Mouse (Mus musculus): ENCODE measurements around the gene Zfp280d. TPM values are rescaled to one million over a fixed set of nuclear protein-coding genes. Genes with fewer than 3 reads are reported as not detected.

Gene Zfp280d
- polyA plus RNA-seq, 1 experiment from 2014 or later = 20.7 TPM

DNA sequence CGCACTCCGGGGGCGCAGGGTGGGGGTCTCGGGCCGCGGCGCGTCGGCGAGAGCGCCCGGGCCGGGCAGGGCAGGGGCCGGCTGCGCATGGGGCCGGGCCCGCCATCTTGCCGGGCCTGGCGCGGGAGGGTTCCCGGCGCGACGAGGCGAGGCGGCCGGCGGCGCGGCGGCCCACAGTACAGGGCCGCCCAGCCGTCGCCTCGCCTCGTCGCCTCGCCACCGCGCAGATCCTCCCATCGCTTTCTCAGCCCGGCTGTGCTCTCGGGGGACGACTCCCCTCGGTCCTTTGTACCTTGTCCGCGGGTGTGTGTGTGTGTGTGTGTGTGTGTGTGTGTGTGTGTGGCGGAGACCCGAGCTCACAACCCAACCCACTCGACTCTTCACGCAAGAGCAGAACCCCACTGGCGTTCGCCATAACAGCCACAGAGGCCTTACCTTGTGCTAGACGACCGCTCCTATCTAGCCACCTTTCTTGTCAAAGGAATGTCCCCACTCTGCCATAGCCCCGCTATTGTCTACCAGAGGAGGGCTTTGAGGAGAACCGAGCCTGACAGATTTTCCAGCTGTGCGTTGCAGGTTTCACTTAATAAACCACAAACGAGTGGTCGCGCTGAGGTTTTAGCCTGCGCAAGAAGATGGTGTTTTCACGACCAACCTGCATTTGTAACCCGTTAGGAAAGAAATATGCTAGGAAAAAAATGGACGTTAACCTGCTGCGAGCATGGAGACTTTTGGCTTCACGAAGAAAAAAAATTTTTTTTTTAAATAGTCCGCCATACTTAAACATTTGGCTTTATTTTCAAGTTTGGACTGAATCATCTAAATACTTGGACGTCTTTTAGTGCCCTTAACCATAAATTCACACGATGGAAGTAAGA lies 680 bp downstream of the Zfp280d start:
- peak overlapping the region; percentile 93 for H3K9ac ChIP-seq (ENCODE audit: low read depth, low read length)
- H3K9me3 ChIP-seq (ENCODE audit: control insufficient read depth, low read length) = peaks cover 4% of the 10 kb centered on the region; the same call in 1 of the 2 replicates
- H3K4me2 ChIP-seq (ENCODE audit: low read depth, low read length) = peak overlapping the region; percentile 56
- H3K27me3 ChIP-seq (replicated peaks; ENCODE audit: control insufficient read depth, insufficient read depth, low read length) = no peaks in the 10 kb centered on the region
- peak overlapping the region; percentile 96 for H3K27ac ChIP-seq (ENCODE audit: low read length)
- under 1% methylated on average over 54 of the region's 70 CpGs for WGBS
- peak overlapping the region; percentile 70 for H3K4me3 ChIP-seq (ENCODE audit: low read length)
- ATAC-seq = peak; percentile 90
- no peaks in the 10 kb centered on the region for H3K36me3 ChIP-seq (ENCODE audit: control insufficient read depth, insufficient read depth, low read length)
- H3K4me1 ChIP-seq (ENCODE audit: control insufficient read depth, insufficient read depth, low read length) = peaks cover 7% of the 10 kb centered on the region; the same call in 1 of the 2 replicates

DNA sequence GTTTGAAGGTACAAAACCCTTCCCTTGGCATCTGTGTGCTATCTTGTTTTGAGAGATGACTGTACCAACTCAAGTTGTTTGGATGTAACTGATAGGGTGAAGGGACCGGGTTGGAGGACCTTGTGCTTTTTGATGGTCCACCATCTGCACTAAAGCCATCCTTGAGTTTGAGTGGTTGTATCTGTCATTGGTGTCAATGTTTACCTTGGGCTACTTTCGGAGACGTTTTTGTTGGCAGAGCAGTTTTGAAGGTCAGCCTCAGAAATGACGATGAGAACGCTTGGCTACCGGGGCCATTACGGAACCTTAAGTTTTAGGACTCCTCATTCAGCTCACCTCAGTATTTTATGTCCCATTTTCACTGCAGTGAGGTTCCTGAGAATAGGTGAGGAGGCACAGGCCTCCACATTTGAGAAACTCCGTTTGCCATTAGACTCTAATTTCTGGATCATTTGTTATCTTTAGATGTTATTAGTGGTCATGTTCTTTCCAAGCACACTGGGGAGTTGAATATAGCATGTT lies 1.4 kb downstream of the Zfp280d start:
- Histone ChIP-seq H3K36me3 (ENCODE audit: control insufficient read depth, insufficient read depth, low read length) (no peaks in the 10 kb centered on the region), H3K9ac (ENCODE audit: low read depth, low read length) (peak overlapping the region; percentile 93), H3K4me2 (ENCODE audit: low read depth, low read length) (peak overlapping the region; percentile 56), H3K4me1 (ENCODE audit: control insufficient read depth, insufficient read depth, low read length) (peaks cover 7% of the 10 kb centered on the region; the same call in 1 of the 2 replicates), H3K4me3 (ENCODE audit: low read length) (peak overlapping the region; percentile 70), H3K27me3 (replicated peaks; ENCODE audit: control insufficient read depth, insufficient read depth, low read length) (no peaks in the 10 kb centered on the region), H3K9me3 (ENCODE audit: control insufficient read depth, low read length) (peaks cover 4% of the 10 kb centered on the region; the same call in 1 of the 2 replicates), H3K27ac (ENCODE audit: low read length) (0 out of 2 replicates have a peak overlapping the region, but pooled peaks have one; percentile 36)
- ATAC-seq = no peak
- 23% methylated on average over 8 of the region's 8 CpGs for WGBS

DNA sequence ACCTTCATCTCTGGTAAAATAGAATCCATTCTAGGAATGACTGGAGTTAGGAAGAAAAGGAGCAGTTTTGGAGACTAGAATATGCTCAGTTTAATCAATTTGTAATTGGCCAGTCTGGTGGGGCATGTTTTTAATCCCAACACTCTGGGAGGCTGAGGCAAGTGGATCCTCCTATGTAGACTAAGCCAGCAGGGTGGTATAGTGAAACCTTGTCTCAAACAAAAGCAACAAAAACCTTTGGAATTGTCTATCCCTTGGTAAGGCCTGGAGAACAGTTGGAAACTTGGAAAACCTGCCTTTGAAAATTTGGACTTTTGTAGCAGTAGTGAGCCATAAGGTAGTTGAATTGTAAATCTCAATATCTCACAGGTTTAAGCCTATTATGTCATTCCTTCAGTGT lies 2.3 kb downstream of the Zfp280d start:
- H3K36me3 ChIP-seq (ENCODE audit: control insufficient read depth, insufficient read depth, low read length) = no peaks in the 10 kb centered on the region
- no peaks in the 10 kb centered on the region for H3K27me3 ChIP-seq (replicated peaks; ENCODE audit: control insufficient read depth, insufficient read depth, low read length)
- H3K9me3 ChIP-seq (ENCODE audit: control insufficient read depth, low read length) = peaks cover 4% of the 10 kb centered on the region; the same call in 1 of the 2 replicates
- no peak for ATAC-seq
- no peak overlapping the region for H3K4me3 ChIP-seq (ENCODE audit: low read length)
- no peak overlapping the region for H3K27ac ChIP-seq (ENCODE audit: low read length)
- H3K4me2 ChIP-seq (ENCODE audit: low read depth, low read length) = no peak overlapping the region
- H3K9ac ChIP-seq (ENCODE audit: low read depth, low read length) = no peak overlapping the region
- peaks cover 7% of the 10 kb centered on the region; the same call in 1 of the 2 replicates for H3K4me1 ChIP-seq (ENCODE audit: control insufficient read depth, insufficient read depth, low read length)

DNA sequence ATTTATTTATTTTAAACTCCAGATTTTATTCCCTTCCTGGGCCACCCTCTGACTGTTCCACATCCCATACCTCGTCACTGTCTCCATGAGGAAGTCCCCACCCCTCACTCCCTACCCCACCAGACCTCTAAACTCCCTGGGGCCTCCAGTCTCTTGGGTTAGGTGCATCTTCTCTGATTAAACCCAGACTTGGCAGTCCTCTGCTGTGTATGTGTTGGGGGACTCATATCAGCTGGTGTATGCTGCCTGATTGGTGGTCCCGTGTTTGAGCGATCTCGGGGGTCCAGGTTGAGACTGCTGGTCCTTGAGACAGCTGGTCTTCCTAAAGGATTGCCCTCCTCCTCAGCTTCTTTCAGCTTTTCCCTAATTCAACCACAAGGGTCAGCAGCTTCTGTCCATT lies 5.3 kb downstream of the Zfp280d start:
- no peak for ATAC-seq
- Histone ChIP-seq H3K4me1 (ENCODE audit: control insufficient read depth, insufficient read depth, low read length) (peaks cover 7% of the 10 kb centered on the region; the same call in 1 of the 2 replicates), H3K27me3 (replicated peaks; ENCODE audit: control insufficient read depth, insufficient read depth, low read length) (no peaks in the 10 kb centered on the region), H3K9me3 (ENCODE audit: control insufficient read depth, low read length) (no peaks in the 10 kb centered on the region), H3K36me3 (ENCODE audit: control insufficient read depth, insufficient read depth, low read length) (no peaks in the 10 kb centered on the region), H3K4me3 (ENCODE audit: low read length) (no peak overlapping the region), H3K4me2 (ENCODE audit: low read depth, low read length) (no peak overlapping the region), H3K27ac (ENCODE audit: low read length) (no peak overlapping the region), H3K9ac (ENCODE audit: low read depth, low read length) (no peak overlapping the region)
- WGBS = 85% methylated on average over 4 of the region's 4 CpGs

DNA sequence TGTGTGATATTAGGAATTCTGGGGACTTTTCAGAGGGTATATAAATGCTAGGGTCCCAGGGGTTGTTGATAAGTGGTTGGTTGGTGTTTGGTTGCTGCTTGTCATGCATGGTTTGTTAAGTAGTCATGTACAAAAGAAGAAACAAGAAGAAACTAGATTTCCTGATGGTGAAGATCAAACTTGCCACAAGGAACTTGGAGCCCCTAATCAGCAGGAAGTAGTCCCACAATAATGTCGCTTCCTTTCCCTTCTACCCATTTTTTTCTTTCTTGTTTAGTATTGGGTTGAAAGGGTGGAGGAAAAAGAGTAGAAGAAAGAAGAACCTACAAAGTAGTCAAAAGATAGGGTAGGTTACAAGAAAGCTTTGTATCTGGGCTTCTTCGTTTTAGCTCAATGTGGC lies 13.0 kb downstream of the Zfp280d start:
- Histone ChIP-seq H3K4me1 (ENCODE audit: control insufficient read depth, insufficient read depth, low read length) (no peaks in the 10 kb centered on the region), H3K9me3 (ENCODE audit: control insufficient read depth, low read length) (no peaks in the 10 kb centered on the region), H3K4me3 (ENCODE audit: low read length) (no peak overlapping the region), H3K4me2 (ENCODE audit: low read depth, low read length) (no peak overlapping the region), H3K27ac (ENCODE audit: low read length) (no peak overlapping the region), H3K36me3 (ENCODE audit: control insufficient read depth, insufficient read depth, low read length) (no peaks in the 10 kb centered on the region), H3K27me3 (replicated peaks; ENCODE audit: control insufficient read depth, insufficient read depth, low read length) (no peaks in the 10 kb centered on the region), H3K9ac (ENCODE audit: low read depth, low read length) (no peak overlapping the region)
- 85% methylated on average over 2 of the region's 2 CpGs for WGBS
- no peak for ATAC-seq

DNA sequence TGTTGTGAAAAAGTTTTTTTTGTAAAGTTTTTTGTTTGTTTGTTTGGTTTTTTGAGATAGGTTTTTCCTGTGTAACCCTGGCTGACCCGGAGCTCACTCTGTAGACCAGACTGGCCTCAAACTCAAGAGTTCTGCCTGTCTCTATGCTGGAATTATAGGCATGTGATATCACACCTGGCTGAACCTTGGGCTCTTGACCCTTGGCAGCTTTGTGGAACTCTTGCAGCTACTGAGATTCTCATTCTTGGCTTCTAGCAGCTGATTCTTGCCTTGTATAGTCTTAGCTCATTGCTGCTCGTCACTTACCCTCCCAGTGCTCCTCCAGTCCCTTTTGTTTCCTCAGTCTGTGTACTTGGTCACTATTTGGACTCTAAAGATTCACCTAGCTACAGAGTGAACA lies 13.6 kb downstream of the Zfp280d start:
- Histone ChIP-seq H3K27me3 (replicated peaks; ENCODE audit: control insufficient read depth, insufficient read depth, low read length) (no peaks in the 10 kb centered on the region), H3K9ac (ENCODE audit: low read depth, low read length) (no peak overlapping the region), H3K4me2 (ENCODE audit: low read depth, low read length) (no peak overlapping the region), H3K4me3 (ENCODE audit: low read length) (no peak overlapping the region), H3K9me3 (ENCODE audit: control insufficient read depth, low read length) (no peaks in the 10 kb centered on the region), H3K36me3 (ENCODE audit: control insufficient read depth, insufficient read depth, low read length) (no peaks in the 10 kb centered on the region), H3K4me1 (ENCODE audit: control insufficient read depth, insufficient read depth, low read length) (no peaks in the 10 kb centered on the region), H3K27ac (ENCODE audit: low read length) (no peak overlapping the region)
- peak; percentile 64; the same call in 1 of the 2 replicates for ATAC-seq
- WGBS = 83% methylated on average over 2 of the region's 2 CpGs

DNA sequence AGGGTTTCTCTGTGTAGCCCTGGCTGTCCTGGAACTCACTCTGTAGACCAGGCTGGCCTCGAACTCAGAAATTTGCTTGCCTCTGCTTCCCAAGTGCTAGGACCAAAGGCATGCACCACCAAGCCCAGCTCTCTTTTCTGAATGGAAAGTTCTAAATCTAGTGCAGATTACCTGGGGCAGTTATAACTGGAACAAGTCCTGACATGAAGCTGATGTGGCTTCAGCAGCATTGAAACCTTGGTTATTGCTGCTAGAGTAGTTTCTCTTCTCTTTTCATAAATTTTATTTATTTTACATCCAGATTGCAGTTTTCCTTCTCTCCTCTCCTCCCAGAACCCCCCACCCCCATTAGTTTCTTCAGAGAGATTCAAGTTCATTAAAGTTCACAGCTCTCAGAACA lies 14.4 kb downstream of the Zfp280d start:
- 85% methylated on average over 1 of the region's 1 CpGs for WGBS
- Histone ChIP-seq H3K4me3 (ENCODE audit: low read length) (no peak overlapping the region), H3K4me1 (ENCODE audit: control insufficient read depth, insufficient read depth, low read length) (no peaks in the 10 kb centered on the region), H3K9me3 (ENCODE audit: control insufficient read depth, low read length) (no peaks in the 10 kb centered on the region), H3K27ac (ENCODE audit: low read length) (no peak overlapping the region), H3K27me3 (replicated peaks; ENCODE audit: control insufficient read depth, insufficient read depth, low read length) (no peaks in the 10 kb centered on the region), H3K9ac (ENCODE audit: low read depth, low read length) (no peak overlapping the region), H3K4me2 (ENCODE audit: low read depth, low read length) (no peak overlapping the region), H3K36me3 (ENCODE audit: control insufficient read depth, insufficient read depth, low read length) (no peaks in the 10 kb centered on the region)
- ATAC-seq = no peak

DNA sequence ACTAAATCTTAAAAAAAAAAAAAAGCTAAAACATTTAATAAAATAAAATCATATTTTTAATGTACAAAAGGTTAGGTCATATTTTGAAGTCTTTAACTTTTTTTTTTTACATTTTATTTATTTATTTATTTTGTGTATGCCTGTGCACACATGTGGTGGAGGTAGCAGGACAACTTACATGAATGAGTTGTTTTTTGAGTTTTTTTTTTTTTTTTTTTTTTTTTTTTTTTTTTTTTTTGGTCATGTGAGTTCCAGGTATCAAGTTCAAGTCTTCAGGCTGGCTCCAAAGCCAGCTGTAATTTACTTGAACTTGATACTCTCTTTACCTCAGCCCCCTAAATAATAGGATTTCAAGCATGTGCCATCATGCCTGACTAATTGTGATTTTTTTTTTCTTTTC lies 19.4 kb downstream of the Zfp280d start:
- Histone ChIP-seq H3K4me1 (ENCODE audit: control insufficient read depth, insufficient read depth, low read length) (no peaks in the 10 kb centered on the region), H3K4me3 (ENCODE audit: low read length) (no peak overlapping the region), H3K4me2 (ENCODE audit: low read depth, low read length) (no peak overlapping the region), H3K27me3 (replicated peaks; ENCODE audit: control insufficient read depth, insufficient read depth, low read length) (no peaks in the 10 kb centered on the region), H3K9me3 (ENCODE audit: control insufficient read depth, low read length) (no peaks in the 10 kb centered on the region), H3K9ac (ENCODE audit: low read depth, low read length) (no peak overlapping the region), H3K27ac (ENCODE audit: low read length) (no peak overlapping the region), H3K36me3 (ENCODE audit: control insufficient read depth, insufficient read depth, low read length) (no peaks in the 10 kb centered on the region)
- no peak for ATAC-seq

DNA sequence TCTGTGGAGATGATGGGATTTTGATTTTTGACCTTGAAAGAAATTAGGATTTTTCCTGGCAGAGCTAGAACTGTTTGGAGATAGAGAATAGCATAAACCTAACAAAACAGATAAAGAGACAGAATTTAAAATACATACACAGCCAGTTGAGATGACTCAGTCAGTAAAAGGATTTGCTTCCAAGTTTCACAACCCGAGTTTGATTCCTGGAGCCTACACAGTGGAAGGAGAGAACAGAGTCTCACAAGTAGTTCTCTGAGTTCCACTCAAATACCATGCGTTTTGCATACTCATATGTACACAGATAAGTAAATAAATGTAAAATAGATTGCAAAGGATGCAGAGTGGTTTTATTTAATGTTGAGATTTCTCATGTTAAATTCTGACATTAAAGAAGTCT lies 35.1 kb downstream of the Zfp280d start:
- 92% methylated on average over 2 of the region's 2 CpGs for WGBS
- no peak for ATAC-seq
- Histone ChIP-seq H3K4me1 (ENCODE audit: control insufficient read depth, insufficient read depth, low read length) (no peaks in the 10 kb centered on the region), H3K27me3 (replicated peaks; ENCODE audit: control insufficient read depth, insufficient read depth, low read length) (no peaks in the 10 kb centered on the region), H3K9me3 (ENCODE audit: control insufficient read depth, low read length) (no peaks in the 10 kb centered on the region), H3K9ac (ENCODE audit: low read depth, low read length) (no peak overlapping the region), H3K36me3 (ENCODE audit: control insufficient read depth, insufficient read depth, low read length) (no peaks in the 10 kb centered on the region), H3K4me3 (ENCODE audit: low read length) (no peak overlapping the region), H3K4me2 (ENCODE audit: low read depth, low read length) (no peak overlapping the region), H3K27ac (ENCODE audit: low read length) (no peak overlapping the region)
